Mouse (Mus musculus) heart, embryonic 12.5 days (tissue): ENCODE data around the gene Apex1. TPM values are rescaled to one million over a fixed set of nuclear protein-coding genes. Genes with fewer than 3 reads are reported as not detected.
"Not testable (repeated sequence)": the region's sequence is repeated elsewhere in the genome, so short reads cannot be mapped to it uniquely, and the experiment has no call there.

Experiments
- ATAC-seq: fragments of 200-750 bp; cut with Nextera tagmentation; 2 replicates; pipeline ENCODE4 v1.8.0; 2017; ENCODE audit warnings: moderate TSS enrichment, moderate library complexity; ENCODE audit not compliant: insufficient number of reproducible peaks, low FRiP score
- H3K27ac ChIP-seq: fragments of 300-500 bp; sonication (generic); 2 replicates; pipeline ENCODE4 v1.5.1; 2016; ENCODE audit warnings: mild to moderate bottlenecking, moderate library complexity; ENCODE audit not compliant: poor library complexity, severe bottlenecking
- H3K27me3 ChIP-seq: fragments of 300-500 bp; sonication (generic); replicated peaks from 2 replicates; pipeline ENCODE4 v1.6.1; 2016; ENCODE audit warnings: mild to moderate bottlenecking, moderate library complexity
- H3K36me3 ChIP-seq: fragments of 300-500 bp; sonication (generic); 2 replicates; pipeline ENCODE4 v1.6.1; 2016; ENCODE audit warnings: mild to moderate bottlenecking, moderate library complexity
- H3K4me1 ChIP-seq: fragments of 300-500 bp; sonication (generic); replicated peaks from 2 replicates; pipeline ENCODE4 v1.6.1; 2016; ENCODE audit warnings: mild to moderate bottlenecking
- H3K4me2 ChIP-seq: fragments of 300-500 bp; sonication (generic); 2 replicates; pipeline ENCODE4 v1.6.1; 2016; ENCODE audit warnings: mild to moderate bottlenecking, moderate library complexity
- H3K4me3 ChIP-seq: fragments of 300-500 bp; sonication (generic); 2 replicates; pipeline ENCODE4 v1.5.1; 2016; ENCODE audit warnings: mild to moderate bottlenecking
- H3K9ac ChIP-seq: fragments of 300-500 bp; sonication (generic); 2 replicates; pipeline ENCODE4 v1.6.1; 2016; ENCODE audit warnings: mild to moderate bottlenecking, moderate library complexity
- H3K9me3 ChIP-seq: fragments of 300-500 bp; sonication (generic); replicated peaks from 2 replicates; pipeline ENCODE4 v1.6.1; 2016; ENCODE audit warnings: mild to moderate bottlenecking, moderate library complexity
- WGBS: fragments of 180-500 bp; shearing (Covaris S2); methylation state at CpG from one replicate; pipeline ENCODE4 v1.1.7; 2016; 5-methylcytosine and 5-hydroxymethylcytosine counted together
- polyA plus RNA-seq: library from polyadenylated mRNA; unstranded; fragments of >200 nt; fragmentation: Nextera tagmentation; extraction: Ambion mirVana; gene quantifications from 2 replicates; pipeline ENCODE4 v1.2.1, GENCODE M21; 2016

Apex1 gene
- polyA plus RNA-seq, 1 experiment from 2014 or later = 152 TPM

DNA sequence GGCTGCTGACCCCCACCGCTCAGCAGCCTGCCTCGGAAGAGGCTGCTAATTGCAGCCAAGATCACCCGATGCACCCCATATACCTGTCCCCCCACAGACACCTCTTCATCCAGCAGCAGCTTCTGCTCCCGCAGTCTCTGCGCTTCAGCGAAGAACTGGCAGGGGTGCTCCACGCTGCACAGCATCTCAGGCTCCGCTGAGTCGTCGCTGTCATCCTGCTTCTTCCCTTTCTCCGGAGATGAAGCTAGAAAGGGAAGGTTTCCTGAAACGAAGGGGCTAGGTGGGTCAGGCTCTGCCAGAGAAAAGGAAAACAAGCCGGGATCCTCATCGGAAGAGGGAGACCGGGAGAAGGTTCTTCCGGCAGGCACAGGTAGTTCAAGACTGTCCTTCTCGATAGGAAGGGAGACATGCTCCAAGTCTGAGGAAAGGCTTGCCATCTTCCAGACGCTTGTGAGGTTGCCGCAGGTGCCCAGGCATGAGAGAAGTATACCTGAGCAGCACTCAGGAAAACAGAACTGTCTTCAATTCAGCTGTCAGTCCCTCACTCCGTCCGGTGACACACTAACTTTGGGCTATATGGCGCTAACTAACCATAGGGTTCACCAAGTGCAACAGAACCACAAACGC is 27.9 kb upstream of the Apex1 start:
- H3K4me2 ChIP-seq = peak overlapping the region; percentile 83
- H3K4me1 ChIP-seq = peaks cover 14% of the 10 kb centered on the region
- peak overlapping the region; percentile 65 for H3K9ac ChIP-seq
- ATAC-seq = no peak
- no peaks in the 10 kb centered on the region for H3K9me3 ChIP-seq
- H3K36me3 ChIP-seq = no peaks in the 10 kb centered on the region
- 19% methylated on average over 23 of the region's 23 CpGs for WGBS
- H3K4me3 ChIP-seq = peak overlapping the region; percentile 49
- H3K27ac ChIP-seq = no peak overlapping the region
- H3K27me3 ChIP-seq = peaks cover 33% of the 10 kb centered on the region

DNA sequence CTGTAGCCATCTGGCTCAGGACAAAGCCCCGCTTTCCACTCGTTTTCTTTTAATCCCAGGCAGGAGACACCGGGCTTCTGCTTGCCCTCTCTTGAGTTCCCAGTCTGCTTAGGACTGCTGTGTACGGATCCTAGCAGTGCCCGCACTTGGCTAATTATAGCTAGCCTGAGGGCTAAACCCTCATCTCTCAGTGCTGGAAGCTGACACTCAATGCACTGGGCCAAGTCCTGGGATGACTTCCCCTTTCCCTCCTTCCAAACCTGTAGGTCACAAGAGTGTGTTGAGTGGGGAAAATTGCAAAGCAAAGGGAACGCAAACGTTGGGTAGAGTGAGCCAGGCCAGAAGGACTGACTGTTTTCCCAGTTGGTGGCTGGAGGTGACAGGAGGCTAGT is 27.4 kb upstream of the Apex1 start, which contains the start of gene Klhl33:
Gene Klhl33 (minus strand): TSS at position 134 of the 392 bp plus-strand sequence.
- H3K36me3 ChIP-seq = no peaks in the 10 kb centered on the region
- whole genome bisulfite sequencing = 35% methylated on average over 7 of the region's 7 CpGs
- H3K4me1 ChIP-seq = peaks cover 14% of the 10 kb centered on the region
- no peaks in the 10 kb centered on the region for H3K9me3 ChIP-seq
- H3K4me2 ChIP-seq = peak within 1 kb of the TSS; percentile 83
- no peak for ATAC-seq
- H3K4me3 ChIP-seq = peak within 1 kb of the TSS; percentile 49
- H3K9ac ChIP-seq = peak within 1 kb of the TSS; percentile 65
- no peak within 1 kb of the TSS for H3K27ac ChIP-seq
- H3K27me3 ChIP-seq = peaks cover 33% of the 10 kb centered on the region

DNA sequence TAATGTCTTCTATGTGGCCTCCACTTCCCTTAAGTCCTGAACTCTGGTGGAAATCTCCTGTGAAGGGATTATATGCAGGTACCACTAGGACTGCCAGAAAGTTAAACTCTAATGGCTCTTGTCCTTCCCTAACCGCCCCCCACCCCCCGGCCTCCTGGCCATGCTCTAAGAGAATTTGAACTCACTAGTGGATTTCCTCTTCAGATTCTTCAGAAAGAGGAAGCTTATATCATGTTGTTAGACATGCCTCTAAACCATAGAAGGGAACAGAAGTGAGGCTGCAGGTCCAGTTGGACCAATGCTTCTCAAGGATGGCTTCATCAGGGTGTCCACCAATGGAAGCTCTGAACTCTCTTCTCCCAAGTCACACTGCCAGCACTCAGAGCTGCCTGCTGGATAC is 26.8 kb upstream of the Apex1 start:
- not testable (repeated sequence) for H3K36me3 ChIP-seq, H3K9ac ChIP-seq, H3K4me3 ChIP-seq, H3K4me2 ChIP-seq, H3K9me3 ChIP-seq, ATAC-seq, H3K27ac ChIP-seq
- H3K27me3 ChIP-seq = peaks cover 33% of the 10 kb centered on the region
- 86% methylated on average over 2 of the region's 2 CpGs for whole genome bisulfite sequencing
- peaks cover 14% of the 10 kb centered on the region for H3K4me1 ChIP-seq

DNA sequence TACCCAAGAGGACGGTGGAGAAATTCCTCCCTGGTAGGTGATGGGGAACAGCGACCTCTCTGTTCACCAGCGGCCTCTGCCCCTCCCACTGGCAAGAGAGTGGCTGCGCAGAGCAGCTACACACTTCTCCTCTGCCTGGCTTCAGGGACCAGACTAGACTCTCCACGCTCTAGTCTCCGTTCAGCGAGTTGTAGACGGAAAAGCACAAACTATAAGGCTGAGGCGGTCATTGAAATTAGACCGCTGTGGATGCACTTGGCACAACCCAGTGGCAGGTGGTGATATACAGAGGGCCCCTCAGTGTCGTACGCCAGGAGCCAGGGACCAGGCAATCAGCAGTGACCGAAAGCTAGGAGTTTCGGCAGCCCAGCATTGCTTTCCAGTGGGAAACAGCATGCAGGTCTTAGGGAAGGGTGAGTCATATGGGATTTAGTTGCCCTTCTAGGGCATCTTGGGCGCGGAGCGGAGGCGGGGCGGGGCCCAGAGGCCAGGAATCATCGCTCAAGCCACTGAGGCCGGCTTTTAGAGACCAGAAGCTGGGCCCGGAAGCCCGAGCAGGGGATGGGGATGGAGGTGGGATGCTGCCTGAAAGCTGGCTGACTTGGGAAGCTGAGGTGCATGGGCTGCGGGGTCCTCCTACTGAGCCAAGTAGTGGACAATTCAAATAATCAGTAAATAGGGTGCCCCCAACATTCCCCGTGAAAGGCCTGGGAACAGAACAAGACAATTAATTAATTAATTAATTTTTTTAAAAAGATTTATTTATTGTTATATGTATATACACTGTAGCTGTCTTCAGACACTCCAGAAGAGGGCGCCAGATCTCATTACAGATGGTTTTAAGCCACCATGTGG is 20.6 kb upstream of the Apex1 start:
- no peak overlapping the region for H3K27ac ChIP-seq
- H3K27me3 ChIP-seq = no peaks in the 10 kb centered on the region
- 4% methylated on average over 26 of the region's 26 CpGs for WGBS
- peak overlapping the region; percentile 76 for H3K4me2 ChIP-seq
- peaks cover 7% of the 10 kb centered on the region for H3K4me1 ChIP-seq
- ATAC-seq = peak; percentile 77
- H3K4me3 ChIP-seq = peak overlapping the region; percentile 52
- no peaks in the 10 kb centered on the region for H3K36me3 ChIP-seq
- peak overlapping the region; percentile 65 for H3K9ac ChIP-seq
- H3K9me3 ChIP-seq = no peaks in the 10 kb centered on the region

DNA sequence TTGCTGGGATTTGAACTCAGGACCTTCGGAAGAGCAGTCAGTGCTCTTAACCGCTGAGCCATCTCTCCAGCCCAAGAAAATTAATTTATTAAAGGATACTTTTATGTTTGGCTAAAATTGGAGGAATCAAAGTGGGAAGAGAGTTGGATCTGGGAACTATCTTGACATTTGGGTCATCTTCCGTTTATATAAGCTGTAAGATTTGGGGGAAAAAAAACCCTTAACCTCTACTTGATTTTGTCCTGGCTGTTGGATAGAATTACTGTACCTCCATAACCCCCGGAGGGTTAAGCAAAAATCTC is 20.0 kb upstream of the Apex1 start:
- no peak for ATAC-seq
- no peak overlapping the region for H3K9ac ChIP-seq
- H3K36me3 ChIP-seq = no peaks in the 10 kb centered on the region
- H3K27ac ChIP-seq = no peak overlapping the region
- H3K4me1 ChIP-seq = peaks cover 7% of the 10 kb centered on the region
- H3K9me3 ChIP-seq = no peaks in the 10 kb centered on the region
- 86% methylated on average over 4 of the region's 4 CpGs for WGBS
- no peak overlapping the region for H3K4me2 ChIP-seq
- no peak overlapping the region for H3K4me3 ChIP-seq
- no peaks in the 10 kb centered on the region for H3K27me3 ChIP-seq

DNA sequence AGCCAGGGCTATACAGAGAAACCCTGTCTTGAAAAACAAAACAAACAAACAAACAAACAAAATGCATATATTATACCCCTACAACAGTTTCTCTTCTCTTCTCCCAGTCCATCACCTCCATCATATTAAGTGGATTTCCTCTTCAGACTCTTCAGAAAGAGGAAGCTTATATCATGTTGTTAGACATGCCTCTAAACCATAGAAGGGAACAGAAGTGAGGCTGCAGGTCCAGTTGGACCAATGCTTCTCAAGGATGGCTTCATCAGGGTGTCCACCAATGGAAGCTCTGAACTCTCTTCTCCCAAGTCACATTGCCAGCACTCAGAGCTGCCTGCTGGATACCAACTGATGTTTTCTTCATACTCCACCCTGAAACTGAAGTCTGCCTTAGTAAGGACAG is 19.4 kb upstream of the Apex1 start:
- H3K27ac ChIP-seq, H3K27me3 ChIP-seq, H3K4me3 ChIP-seq, H3K4me2 ChIP-seq, ATAC-seq, H3K36me3 ChIP-seq, H3K9ac ChIP-seq, H3K9me3 ChIP-seq, H3K4me1 ChIP-seq: not testable (repeated sequence)

DNA sequence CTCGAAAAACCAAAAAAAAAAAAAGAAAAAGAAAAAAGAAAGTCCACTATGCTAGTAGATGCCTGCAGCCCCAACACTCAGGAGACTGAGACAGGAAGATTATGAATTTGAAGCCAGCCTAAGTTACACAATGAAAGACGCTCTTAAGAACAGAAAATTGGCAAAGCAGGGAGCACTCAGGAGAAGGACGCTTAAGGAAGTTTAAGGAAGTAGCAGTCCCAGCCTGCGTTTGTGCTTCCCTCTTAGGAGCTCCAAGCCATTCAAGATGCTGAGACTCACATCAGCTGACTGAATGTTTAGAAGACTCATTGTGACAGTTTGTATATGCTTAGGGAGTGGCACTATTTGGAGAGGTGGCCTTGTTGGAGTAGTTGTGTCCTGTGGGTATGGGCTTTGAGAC is 16.6 kb upstream of the Apex1 start:
- 74% methylated on average over 4 of the region's 4 CpGs for WGBS
- no peaks in the 10 kb centered on the region for H3K27me3 ChIP-seq

DNA sequence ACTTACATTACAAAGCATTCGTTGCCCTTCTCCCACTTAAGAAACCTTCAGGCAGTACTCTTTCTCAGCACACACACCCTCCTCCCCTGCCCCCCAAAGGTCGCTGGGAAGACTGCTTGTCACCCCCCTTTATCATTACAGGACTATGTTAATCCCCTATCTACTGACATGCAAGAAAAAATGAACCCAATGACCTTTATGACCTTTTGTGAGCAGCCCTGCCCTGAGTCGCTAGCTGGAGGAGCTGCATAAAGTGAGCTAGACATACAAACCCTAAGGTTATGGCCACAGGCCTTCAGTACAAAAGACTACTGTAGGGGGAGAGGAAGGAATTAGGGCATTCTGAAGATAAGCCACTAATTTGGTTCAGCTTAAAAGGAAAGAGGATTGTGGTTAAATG is 13.4 kb upstream of the Apex1 start:
- no peaks in the 10 kb centered on the region for H3K27me3 ChIP-seq
- no peaks in the 10 kb centered on the region for H3K4me1 ChIP-seq
- no peak overlapping the region for H3K4me3 ChIP-seq
- peaks cover 55% of the 10 kb centered on the region for H3K36me3 ChIP-seq
- H3K27ac ChIP-seq = no peak overlapping the region
- no peaks in the 10 kb centered on the region for H3K9me3 ChIP-seq
- no peak overlapping the region for H3K9ac ChIP-seq
- no peak overlapping the region for H3K4me2 ChIP-seq
- no peak for ATAC-seq
- WGBS = 43% methylated on average over 3 of the region's 3 CpGs

More for the DNA sequence above, 16.6 kb upstream of the Apex1 start:
- Histone ChIP-seq H3K36me3 (peaks cover 26% of the 10 kb centered on the region), H3K4me2 (no peak overlapping the region), H3K27ac (no peak overlapping the region), H3K4me1 (peaks cover 7% of the 10 kb centered on the region), H3K9ac (no peak overlapping the region), H3K9me3 (no peaks in the 10 kb centered on the region), H3K4me3 (no peak overlapping the region)
- no peak for ATAC-seq

DNA sequence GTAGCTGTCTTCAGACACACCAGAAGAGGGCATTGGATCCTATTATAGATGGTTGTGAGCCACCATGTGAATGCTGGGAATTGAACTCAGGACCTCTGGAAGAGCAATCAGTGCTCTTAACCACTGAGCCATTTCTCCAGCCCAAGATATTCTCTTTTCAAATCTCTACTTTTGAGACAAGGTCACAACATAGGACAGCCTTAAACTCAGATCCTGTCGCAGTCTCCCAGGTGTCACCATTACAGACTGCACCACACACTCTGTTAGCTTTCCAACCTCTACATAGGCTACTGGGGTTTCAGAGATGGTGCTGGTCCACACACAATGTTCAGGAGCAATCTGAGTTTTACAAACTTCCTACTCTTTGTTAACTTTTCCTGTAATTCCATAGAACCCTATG is 1.3 kb upstream of the Apex1 start:
- Histone ChIP-seq H3K36me3 (peaks cover 35% of the 10 kb centered on the region), H3K4me3 (peak overlapping the region; percentile 92), H3K4me2 (peak overlapping the region; percentile 72), H3K4me1 (peaks cover 15% of the 10 kb centered on the region; the same call in 1 of the 2 replicates), H3K9ac (peak overlapping the region; percentile 69)
- H3K9me3 ChIP-seq, H3K27me3 ChIP-seq, H3K27ac ChIP-seq, ATAC-seq: not testable (repeated sequence)
- 64% methylated on average over 1 of the region's 1 CpGs for WGBS

DNA sequence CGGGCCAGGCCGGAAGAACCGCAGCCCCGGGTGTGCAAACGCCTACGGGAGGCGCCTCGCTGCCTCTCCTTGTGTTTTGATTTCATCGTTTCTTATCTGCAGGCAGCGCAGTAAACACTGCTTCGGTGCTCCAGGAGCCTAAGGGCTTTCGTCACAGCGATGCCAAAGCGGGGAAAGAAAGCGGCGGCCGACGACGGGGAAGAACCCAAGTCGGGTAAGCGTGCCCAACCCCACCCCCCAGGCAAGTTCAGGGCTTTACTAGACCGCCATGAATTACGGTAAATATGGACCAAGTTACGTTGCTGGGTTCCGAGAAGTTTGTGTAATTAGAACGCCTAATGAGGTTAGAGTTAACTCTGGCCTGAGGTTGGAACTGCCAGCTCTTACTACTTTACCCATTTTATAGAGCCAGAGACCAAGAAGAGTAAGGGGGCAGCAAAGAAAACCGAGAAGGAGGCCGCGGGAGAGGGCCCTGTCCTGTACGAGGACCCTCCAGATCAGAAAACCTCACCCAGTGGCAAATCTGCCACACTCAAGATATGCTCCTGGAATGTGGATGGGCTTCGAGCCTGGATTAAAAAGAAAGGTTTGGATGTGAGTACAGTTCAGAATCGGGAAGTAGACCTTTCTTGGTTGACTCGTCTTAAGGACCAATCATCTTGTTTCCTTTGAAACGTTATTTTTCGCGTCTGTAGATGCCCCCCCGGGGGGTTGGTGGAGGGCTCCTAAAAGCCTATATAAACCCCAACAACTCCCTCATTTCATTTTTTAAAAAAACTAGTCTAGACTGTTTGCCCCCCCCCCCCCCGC is 548 bp downstream of the Apex1 start:
- peak overlapping the region; percentile 91 for H3K4me2 ChIP-seq
- no peaks in the 10 kb centered on the region for H3K27me3 ChIP-seq
- H3K4me3 ChIP-seq = peak overlapping the region; percentile 92
- H3K36me3 ChIP-seq = peaks cover 37% of the 10 kb centered on the region
- H3K4me1 ChIP-seq = peaks cover 25% of the 10 kb centered on the region
- peak overlapping the region; percentile 89 for H3K9ac ChIP-seq
- H3K9me3 ChIP-seq = no peaks in the 10 kb centered on the region
- under 1% methylated on average over 38 of the region's 38 CpGs for WGBS
- H3K27ac ChIP-seq = peak overlapping the region; percentile 90
- ATAC-seq = peak; percentile 54

DNA sequence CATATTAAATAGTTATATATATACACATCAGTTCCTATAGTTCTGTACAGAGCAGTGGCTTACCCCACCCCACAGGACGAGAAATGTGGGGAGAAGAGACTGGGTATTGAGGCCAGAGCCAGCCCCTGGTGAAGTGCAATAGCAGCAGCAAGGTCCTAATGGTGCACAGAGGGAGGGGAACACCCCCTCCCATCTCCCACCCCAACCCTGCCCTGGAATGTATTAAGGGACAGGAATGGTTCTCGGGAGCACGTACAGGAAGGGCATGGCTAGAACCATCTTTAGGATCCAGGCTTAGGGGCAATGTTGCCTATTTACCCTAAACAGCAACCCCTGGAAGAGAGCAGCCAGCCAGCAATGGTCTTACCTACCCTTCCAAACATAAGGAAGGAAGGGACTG is 2.6 kb downstream of the Apex1 start:
- Histone ChIP-seq H3K4me2 (no peak overlapping the region), H3K9me3 (no peaks in the 10 kb centered on the region), H3K4me3 (no peak overlapping the region), H3K27ac (no peak overlapping the region), H3K9ac (no peak overlapping the region), H3K4me1 (peaks cover 25% of the 10 kb centered on the region), H3K27me3 (no peaks in the 10 kb centered on the region), H3K36me3 (peaks cover 37% of the 10 kb centered on the region)
- 82% methylated on average over 3 of the region's 3 CpGs for WGBS
- no peak for ATAC-seq
